Mouse (Mus musculus) spleen, adult 12 weeks (tissue): ENCODE data around the gene Spats2.
A peak's percentile ranks its signal among the peaks of the same experiment; 100 is the strongest.

ENCODE experiments used
- DNase-seq: peaks from one replicate; pipeline ENCODE4 v3.0.0; 2022; ENCODE audit warnings: low spot score

The Spats2 gene

GRCm38 (mm10) chr15:99259167-99259729, 133.5 kb downstream of the Spats2 start:
- no peak for DNase-seq

GRCm38 (mm10) chr15:99259730-99260252, 134.1 kb downstream of the Spats2 start:
- DNase-seq, result peak; percentile 14

- DNase-seq, result no peak
These were observed 137.0 kb downstream of the Spats2 start for GRCm38 (mm10) chr15:99262702-99263101.
